Mouse (Mus musculus) kidney, adult 2 months (tissue): Measurements from ENCODE around the gene Nup88. TPM values are rescaled to one million over a fixed set of nuclear protein-coding genes. Genes with fewer than 3 reads are reported as not detected.

ENCODE experiments used
- DNase-seq: peaks from one replicate; pipeline ENCODE4 v3.0.0; 2021
- H3K27ac ChIP-seq: fragments of 200-500 bp; 2 replicates; pipeline ENCODE4 v1.5.1; 2012; ENCODE audit warnings: low read depth, low read length, control low read depth, inconsistent platforms; ENCODE audit not compliant: insufficient read depth
- H3K27me3 ChIP-seq: fragments of 200-500 bp; replicated peaks from 2 replicates; pipeline ENCODE4 v1.6.1; 2012; ENCODE audit warnings: mild to moderate bottlenecking, moderate library complexity, low read length, inconsistent platforms; ENCODE audit not compliant: control insufficient read depth, insufficient read depth
- H3K36me3 ChIP-seq: fragments of 200-500 bp; 2 replicates; pipeline ENCODE4 v1.6.1; 2012; ENCODE audit warnings: mild to moderate bottlenecking, moderate library complexity, low read length, inconsistent platforms; ENCODE audit not compliant: control insufficient read depth, insufficient read depth
- H3K4me1 ChIP-seq: fragments of 200-500 bp; 2 replicates; pipeline ENCODE4 v1.6.1; 2011; ENCODE audit warnings: low read length; ENCODE audit not compliant: control insufficient read depth, insufficient read depth
- H3K4me3 ChIP-seq: fragments of 200-500 bp; 2 replicates; pipeline ENCODE4 v1.5.1; 2011; ENCODE audit warnings: mild to moderate bottlenecking, low read depth, low read length, control low read depth; ENCODE audit not compliant: insufficient read depth
- CTCF ChIP-seq: fragments of 200-500 bp; conservative IDR thresholded peaks from 2 replicates; pipeline ENCODE4 v1.5.1; 2011; ENCODE audit warnings: low read depth, mild to moderate bottlenecking, control low read depth, low read length, moderate library complexity, mixed read lengths; ENCODE audit not compliant: insufficient read depth, insufficient read length
- POLR2A ChIP-seq: fragments of 200-500 bp; IDR thresholded peaks from one replicate; pipeline ENCODE4 v1.6.1; 2011; ENCODE audit warnings: low read depth, low read length, control low read depth
- WGBS: fragments of 180-500 bp; shearing (Covaris S2); methylation state at CpG from one replicate; pipeline ENCODE4 v1.1.7; 2018; 5-methylcytosine and 5-hydroxymethylcytosine counted together
- polyA plus RNA-seq: library from polyadenylated mRNA; depleted of rRNA; stranded (reverse); fragments of >200 nt; gene quantifications from 2 replicates; pipeline ENCODE4 v1.2.3, GENCODE M21; 2012

Gene Nup88
- polyA plus RNA-seq, 1 experiment: 23.0 TPM

GRCm38 (mm10) chr11:70982030-70982429 lies 12.3 kb upstream of the Nup88 start:
- Histone ChIP-seq H3K36me3 (peaks cover 2% of the 10 kb centered on the region; the same call in 1 of the 2 replicates), H3K27me3 (no peaks in the 10 kb centered on the region), H3K4me1 (peaks cover 3% of the 10 kb centered on the region; the same call in 1 of the 2 replicates), H3K4me3 (peak overlapping the region; percentile 98), H3K27ac (no peak overlapping the region)
- no peak for TF ChIP-seq POLR2A
- DNase-seq: no peak
- WGBS: 5% methylated on average over 12 of the region's 12 CpGs

GRCm38 (mm10) chr11:70980751-70981510 lies 11.2 kb upstream of the Nup88 start:
- H3K36me3 ChIP-seq: peaks cover 2% of the 10 kb centered on the region; the same call in 1 of the 2 replicates
- TF ChIP-seq POLR2A: no peak
- TF ChIP-seq CTCF: no peak
- WGBS: 90% methylated on average over 14 of the region's 14 CpGs

GRCm38 (mm10) chr11:70980232-70980631 lies 10.5 kb upstream of the Nup88 start:
- WGBS: 75% methylated on average over 6 of the region's 6 CpGs
- TF ChIP-seq CTCF (no peak), POLR2A (no peak)
- Histone ChIP-seq H3K27me3 (no peaks in the 10 kb centered on the region), H3K36me3 (peaks cover 2% of the 10 kb centered on the region; the same call in 1 of the 2 replicates), H3K4me3 (no peak overlapping the region), H3K27ac (no peak overlapping the region), H3K4me1 (peaks cover 3% of the 10 kb centered on the region; the same call in 1 of the 2 replicates)
- DNase-seq: no peak

More at GRCm38 (mm10) chr11:70980751-70981510, 11.2 kb upstream of the Nup88 start:
- no peak for DNase-seq
- H3K4me3 ChIP-seq: no peak overlapping the region
- H3K27ac ChIP-seq: no peak overlapping the region
- peaks cover 3% of the 10 kb centered on the region; the same call in 1 of the 2 replicates for H3K4me1 ChIP-seq
- no peaks in the 10 kb centered on the region for H3K27me3 ChIP-seq

- TF ChIP-seq CTCF (no peak), POLR2A (no peak)
Measured at GRCm38 (mm10) chr11:70977293-70977692, 7.5 kb upstream of the Nup88 start.

GRCm38 (mm10) chr11:70975193-70975592 lies 5.4 kb upstream of the Nup88 start:
- peaks cover 2% of the 10 kb centered on the region; the same call in 1 of the 2 replicates for H3K36me3 ChIP-seq
- TF ChIP-seq POLR2A (no peak), CTCF (no peak)

More at GRCm38 (mm10) chr11:70977293-70977692, 7.5 kb upstream of the Nup88 start:
- Histone ChIP-seq H3K4me3 (no peak overlapping the region), H3K36me3 (peaks cover 2% of the 10 kb centered on the region; the same call in 1 of the 2 replicates), H3K27me3 (no peaks in the 10 kb centered on the region), H3K27ac (no peak overlapping the region), H3K4me1 (no peaks in the 10 kb centered on the region; the same call in 1 of the 2 replicates)
- WGBS: 85% methylated on average over 6 of the region's 6 CpGs
- DNase-seq: no peak

DNA sequence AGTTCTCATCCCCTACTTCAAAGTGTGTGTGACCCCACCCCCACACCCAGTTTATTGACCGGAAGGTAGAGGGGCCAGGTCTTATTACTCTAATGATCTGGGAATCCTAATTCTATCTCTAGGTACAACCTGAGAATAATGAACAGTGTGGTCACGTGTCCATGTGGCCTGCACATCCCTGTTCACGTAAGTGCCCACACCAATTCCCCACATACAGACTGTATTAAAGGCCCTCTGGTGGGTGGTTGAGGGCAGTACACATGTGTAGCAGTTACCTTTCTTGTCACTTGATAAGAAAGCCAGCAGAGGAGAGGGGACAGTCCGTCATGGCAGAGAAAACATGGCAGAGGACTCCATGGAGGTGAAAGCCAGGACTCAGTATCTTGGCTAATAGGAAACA lies 4.2 kb upstream of the Nup88 start:
- H3K27me3 ChIP-seq: no peaks in the 10 kb centered on the region
- H3K4me1 ChIP-seq: peaks cover 8% of the 10 kb centered on the region; the same call in 1 of the 2 replicates
- H3K27ac ChIP-seq: no peak overlapping the region
- WGBS: 73% methylated on average over 4 of the region's 4 CpGs
- TF ChIP-seq POLR2A (no peak), CTCF (0 out of 2 replicates have a peak, but pooled peaks have one; percentile 22)
- no peak overlapping the region for H3K4me3 ChIP-seq
- H3K36me3 ChIP-seq: peaks cover 2% of the 10 kb centered on the region; the same call in 1 of the 2 replicates
- no peak for DNase-seq

More at GRCm38 (mm10) chr11:70975193-70975592, 5.4 kb upstream of the Nup88 start:
- WGBS: 81% methylated on average over 2 of the region's 2 CpGs
- Histone ChIP-seq H3K4me1 (peaks cover 4% of the 10 kb centered on the region; the same call in 1 of the 2 replicates), H3K27me3 (no peaks in the 10 kb centered on the region), H3K27ac (no peak overlapping the region), H3K4me3 (no peak overlapping the region)
- DNase-seq: no peak

GRCm38 (mm10) chr11:70972586-70972985 lies 2.8 kb upstream of the Nup88 start:
- WGBS: 39% methylated on average over 1 of the region's 1 CpGs
- H3K4me1 ChIP-seq: peaks cover 8% of the 10 kb centered on the region; the same call in 1 of the 2 replicates

More at GRCm38 (mm10) chr11:70972586-70972985, 2.8 kb upstream of the Nup88 start:
- no peak overlapping the region for H3K4me3 ChIP-seq
- H3K27me3 ChIP-seq: no peaks in the 10 kb centered on the region
- peak; percentile 61 for DNase-seq
- H3K27ac ChIP-seq: peak overlapping the region; percentile 24; the same call in 1 of the 2 replicates
- TF ChIP-seq CTCF (no peak), POLR2A (no peak)
- no peaks in the 10 kb centered on the region; the same call in 1 of the 2 replicates for H3K36me3 ChIP-seq
